Mouse (Mus musculus): ENCODE measurements at regions not wholly inside any gene's neighbourhood (a gene's known extent, or its start where the extent isn't known, plus 50 kb on each side); places are given as distances from the start of the nearest gene placed in this dataset.

GRCm38 (mm10) chr2:61922496-61922895 is 119.8 kb downstream of the Tbr1 start:
- ChIA-PET CTCF (no interaction called here), POLR2A (no interaction called here)

GRCm38 (mm10) chr2:61938296-61938695 is 108.0 kb upstream of the Slc4a10 start:
- ChIA-PET CTCF (no interaction called here), POLR2A (interaction anchor here in 1 of 4 experiments (0.7 kb wide), 1 partner anchor 37 kb away, joined by 3 read pairs; no protein-coding TSS in a partner anchor)

GRCm38 (mm10) chr2:61965916-61966315 is 80.3 kb upstream of the Slc4a10 start:
- ChIA-PET POLR2A (no interaction called here), CTCF (no interaction called here)

DNA sequence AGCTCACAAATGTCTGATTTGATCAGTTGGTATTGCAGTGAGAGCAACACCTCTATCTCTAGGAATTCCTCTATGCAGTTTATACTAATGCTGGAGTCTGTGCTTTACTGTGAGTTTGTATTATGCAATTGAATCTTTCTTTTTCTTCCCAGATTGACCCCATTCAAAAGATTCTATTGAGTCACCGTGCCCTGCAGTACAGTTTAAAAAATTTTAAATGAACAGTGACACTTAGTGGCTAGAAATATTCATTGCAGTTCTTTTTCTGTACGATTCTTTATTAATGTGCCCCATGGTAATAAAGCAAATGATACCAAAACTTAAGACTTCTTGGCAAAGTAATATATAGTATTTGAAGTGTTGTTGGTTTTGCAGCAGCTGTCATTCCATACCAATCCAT is 78.5 kb upstream of the Slc4a10 start:
- POLR2A ChIA-PET = no interaction called here

GRCm38 (mm10) chr2:61970029-61970428 is 76.2 kb upstream of the Slc4a10 start:
- ChIA-PET POLR2A (no interaction called here), CTCF (interaction anchor here in 1 of 4 experiments (0.5 kb wide), 1 partner anchor 278 kb away, joined by 3 read pairs; no protein-coding TSS in a partner anchor)

More for the DNA sequence above, 78.5 kb upstream of the Slc4a10 start:
- CTCF ChIA-PET = interaction anchor here in 3 of 4 experiments (1.0 to 1.5 kb wide), 3 partner anchors 299 to 476 kb away, joined by 3 to 5 read pairs (median 4); no protein-coding TSS in a partner anchor

DNA sequence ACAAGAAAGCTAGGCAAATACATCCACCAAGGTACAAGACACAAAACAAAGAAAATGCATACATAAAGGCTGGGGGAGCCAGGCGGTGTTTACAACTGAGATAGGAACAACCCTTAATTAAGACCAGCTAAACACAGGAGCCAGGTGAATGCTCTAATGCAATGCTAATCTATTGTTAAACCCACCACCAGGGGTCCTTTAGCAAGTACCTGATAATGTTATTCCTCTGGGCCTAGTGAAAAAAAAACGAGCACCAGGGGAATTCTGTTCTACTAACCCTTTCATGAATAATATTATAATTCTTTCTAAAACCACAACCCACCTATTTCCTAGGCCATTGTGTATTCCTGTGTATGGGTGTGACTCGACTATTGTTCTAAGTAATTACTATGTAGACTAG is 61.5 kb upstream of the Slc4a10 start:
- ChIA-PET CTCF (interaction anchor here in 1 of 4 experiments (0.6 kb wide), 1 partner anchor 643 kb away, joined by 3 read pairs; no protein-coding TSS in a partner anchor), POLR2A (interaction anchor here in 1 of 4 experiments (0.6 kb wide), 1 partner anchor 417 kb away, joined by 4 read pairs; no protein-coding TSS in a partner anchor)

GRCm38 (mm10) chr2:61986967-61987550 is 59.2 kb upstream of the Slc4a10 start:
- ChIA-PET POLR2A (interaction anchor here in 1 of 4 experiments (0.7 kb wide), 1 partner anchor 68 kb away, joined by 3 read pairs; no protein-coding TSS in a partner anchor), CTCF (interaction anchor here in 1 of 4 experiments (0.5 kb wide), 1 partner anchor 80 kb away, joined by 3 read pairs; no protein-coding TSS in a partner anchor)
